Mouse (Mus musculus) NIH3T3 (cell line): ENCODE results near the gene Ctdsp1.

Source experiments
- DNase-seq: peaks from one replicate; pipeline ENCODE4 v3.0.0-alpha.2; 2012; ENCODE audit warnings: low read depth

Ctdsp1 gene

GRCm38 (mm10) chr1:74390924-74391748 is at the start of gene Ctdsp1:
TSS of gene Ctdsp1 (plus strand) at chr1:74391509.
- peak; percentile 99 for DNase-seq

DNA sequence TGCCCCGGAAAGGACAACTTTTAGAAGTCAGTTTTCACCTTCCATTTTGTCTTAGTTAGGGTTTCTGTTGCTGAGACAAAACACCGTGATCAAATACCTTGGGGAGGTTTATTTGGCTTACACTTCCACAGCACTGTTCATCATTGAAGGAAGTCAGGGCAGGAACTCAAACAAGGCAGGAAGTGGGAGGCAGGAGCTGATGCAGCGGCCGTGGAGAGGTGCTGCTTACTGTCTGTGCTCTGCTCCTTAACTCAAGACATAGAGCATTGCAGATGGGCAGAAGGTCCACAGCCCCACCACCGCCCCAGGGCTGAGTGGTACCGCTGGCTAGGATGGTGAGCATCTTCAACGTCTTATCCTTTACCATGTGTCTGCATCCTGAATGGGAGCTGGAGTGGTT is 49.4 kb upstream of the Ctdsp1 start:
- no peak for DNase-seq

DNA sequence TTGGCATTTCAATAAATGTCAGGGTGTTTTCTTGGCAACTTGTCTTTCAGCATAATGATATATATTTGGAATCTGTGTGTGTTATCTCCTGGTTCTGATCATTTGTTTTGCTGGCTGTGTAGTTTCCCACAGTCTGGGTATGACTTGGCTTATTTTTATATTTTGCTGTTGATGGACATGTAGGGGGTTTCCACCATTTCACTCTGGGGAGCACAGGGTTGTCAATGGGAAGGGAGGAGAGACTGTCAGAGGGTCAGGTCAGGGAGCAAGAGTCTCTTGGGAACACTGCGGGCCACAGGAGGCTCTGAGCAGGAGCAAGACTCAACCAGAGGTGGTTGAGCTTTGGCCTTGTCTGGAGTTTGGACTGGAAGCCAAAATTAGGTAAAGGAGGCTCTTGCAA is 49.0 kb upstream of the Ctdsp1 start:
- no peak for DNase-seq

GRCm38 (mm10) chr1:74343161-74343560 is 48.1 kb upstream of the Ctdsp1 start:
- no peak for DNase-seq

- no peak for DNase-seq
These were observed 47.0 kb upstream of the Ctdsp1 start for GRCm38 (mm10) chr1:74344163-74344916.

DNA sequence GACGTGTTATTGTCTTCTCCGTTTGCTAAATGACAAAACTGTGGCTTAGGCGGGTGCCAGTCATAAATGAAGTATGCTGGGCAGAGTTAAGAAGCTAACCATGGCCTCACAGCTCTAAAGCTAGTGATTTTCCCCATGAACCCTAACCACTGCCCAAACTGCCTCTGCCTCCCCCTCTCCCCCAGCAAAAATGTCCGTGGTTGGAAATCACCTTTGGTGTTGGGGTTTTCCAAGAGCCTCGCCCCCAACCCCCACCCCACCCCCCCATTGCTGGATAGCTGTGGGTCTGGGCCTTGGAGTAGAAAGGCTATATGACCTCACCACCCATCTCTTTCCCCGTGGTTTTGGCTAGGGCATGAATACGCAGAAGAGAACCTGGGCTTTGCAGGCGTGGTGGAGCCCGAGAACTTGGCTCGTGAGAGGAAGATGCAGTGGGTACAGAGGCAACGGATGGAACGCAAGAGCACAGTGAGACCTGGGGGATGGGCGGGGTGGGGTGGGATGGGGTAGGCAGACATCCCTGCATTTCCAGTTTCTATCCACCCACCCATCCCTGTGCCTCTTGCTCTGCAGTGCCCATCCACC is 40.0 kb upstream of the Ctdsp1 start:
- DNase-seq: no peak

DNA sequence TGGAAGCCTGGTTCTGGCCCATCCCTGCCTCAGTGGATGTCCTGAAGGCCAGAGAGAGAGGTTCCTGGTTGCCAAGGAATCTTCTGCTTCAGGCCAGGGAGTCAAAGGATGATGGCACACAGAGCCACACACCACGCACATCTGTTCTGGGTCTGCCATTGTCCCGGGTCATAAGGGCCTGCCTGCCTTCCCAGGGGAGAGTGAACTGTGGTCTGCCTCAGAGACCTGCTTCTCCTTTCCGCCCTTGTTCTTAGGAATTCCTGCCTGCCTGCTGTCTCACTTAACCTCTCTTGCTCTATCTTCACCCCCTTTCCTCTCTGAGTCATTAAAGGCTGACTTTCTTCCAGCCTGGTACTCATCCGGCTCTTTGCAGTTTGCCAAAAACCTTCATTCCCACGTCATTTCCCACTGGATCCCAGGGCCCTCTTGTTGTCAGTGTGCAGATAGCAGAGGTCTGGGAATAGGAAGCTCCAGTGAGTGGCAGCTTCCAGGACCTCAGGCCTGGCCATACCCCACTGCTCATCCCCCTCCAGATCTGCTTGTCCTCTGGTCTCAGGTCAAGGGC is 38.7 kb upstream of the Ctdsp1 start:
- DNase-seq: peak; percentile 78

GRCm38 (mm10) chr1:74353453-74354229 is 37.7 kb upstream of the Ctdsp1 start:
- no peak for DNase-seq

GRCm38 (mm10) chr1:74357531-74357930 is 33.8 kb upstream of the Ctdsp1 start:
- no peak for DNase-seq

GRCm38 (mm10) chr1:74359952-74360517 is 31.3 kb upstream of the Ctdsp1 start:
- DNase-seq: no peak

- DNase-seq: peak; percentile 97
These were observed 29.5 kb upstream of the Ctdsp1 start, which contains the start of gene Catip for GRCm38 (mm10) chr1:74361812-74362211. TSS of gene Catip (plus strand) at chr1:74362108.

GRCm38 (mm10) chr1:74362325-74363229 is 28.7 kb upstream of the Ctdsp1 start:
- DNase-seq: no peak

DNA sequence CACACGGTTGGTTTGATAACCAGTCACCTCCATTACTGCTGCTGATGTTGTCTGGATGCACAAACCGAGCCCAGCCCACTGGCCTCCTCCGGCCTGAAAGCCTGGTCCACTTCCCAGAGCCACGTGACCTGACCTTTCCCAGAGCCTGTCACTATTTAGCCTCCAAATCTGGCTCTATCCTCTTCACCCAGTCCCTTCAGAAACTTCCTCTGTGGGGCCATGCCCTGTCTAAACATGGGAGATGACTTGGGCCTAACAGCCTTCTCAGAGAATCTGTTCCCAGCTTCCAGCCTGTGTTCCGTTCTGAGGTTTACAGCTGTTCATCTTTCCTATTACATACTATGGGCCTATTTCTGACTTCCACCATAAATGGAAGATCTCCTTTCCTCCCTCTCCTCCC is 27.9 kb upstream of the Ctdsp1 start:
- DNase-seq: no peak

DNA sequence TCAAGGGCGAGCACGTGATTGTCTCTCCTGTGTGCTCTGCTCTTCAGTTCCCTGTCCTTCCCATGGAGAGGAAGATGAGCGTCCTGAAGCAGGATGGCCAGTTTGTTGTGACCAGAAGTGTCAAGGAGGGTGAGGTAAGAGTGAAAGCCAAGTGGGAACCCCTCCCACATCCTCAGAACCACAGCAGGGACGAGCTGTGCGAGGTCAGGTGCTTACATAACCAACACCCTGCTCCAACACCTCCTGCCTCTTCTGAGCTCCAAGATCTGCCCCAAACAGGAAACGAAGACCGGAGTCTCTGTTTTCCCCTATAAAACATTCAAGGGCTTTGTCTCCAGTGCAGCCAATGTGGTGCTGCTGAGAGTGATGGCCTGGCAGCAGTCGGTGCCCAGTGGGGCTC is 27.0 kb upstream of the Ctdsp1 start:
- no peak for DNase-seq

GRCm38 (mm10) chr1:74367886-74368645 is 23.2 kb upstream of the Ctdsp1 start:
- no peak for DNase-seq

- no peak for DNase-seq
These were observed 21.3 kb upstream of the Ctdsp1 start for GRCm38 (mm10) chr1:74370040-74370439.

GRCm38 (mm10) chr1:74373372-74373771 is 17.9 kb upstream of the Ctdsp1 start:
- no peak for DNase-seq

- no peak for DNase-seq
These were observed 16.3 kb upstream of the Ctdsp1 start, which contains the start of gene Slc11a1 for GRCm38 (mm10) chr1:74374980-74375379. TSS of gene Slc11a1 (plus strand) at chr1:74375195.

DNA sequence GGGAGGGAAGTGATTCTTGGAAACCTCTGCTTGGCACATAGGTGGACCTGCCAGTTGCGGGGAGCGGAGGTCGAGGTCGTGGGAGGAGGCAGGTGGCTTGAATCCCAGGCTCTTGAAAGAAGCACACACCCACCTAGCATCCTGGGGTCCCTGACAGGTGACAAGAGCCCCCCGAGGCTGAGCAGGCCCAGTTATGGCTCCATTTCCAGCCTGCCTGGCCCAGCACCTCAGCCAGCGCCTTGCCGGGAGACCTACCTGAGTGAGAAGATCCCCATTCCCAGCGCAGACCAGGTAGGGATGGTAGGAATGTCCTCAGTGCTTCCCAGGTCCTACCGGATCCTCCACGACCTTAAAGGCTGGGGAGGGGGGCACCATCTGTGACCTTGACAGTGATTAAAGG is 15.7 kb upstream of the Ctdsp1 start:
- DNase-seq: no peak
